Mouse (Mus musculus): Measurements from ENCODE around the gene Gja1.

DNA sequence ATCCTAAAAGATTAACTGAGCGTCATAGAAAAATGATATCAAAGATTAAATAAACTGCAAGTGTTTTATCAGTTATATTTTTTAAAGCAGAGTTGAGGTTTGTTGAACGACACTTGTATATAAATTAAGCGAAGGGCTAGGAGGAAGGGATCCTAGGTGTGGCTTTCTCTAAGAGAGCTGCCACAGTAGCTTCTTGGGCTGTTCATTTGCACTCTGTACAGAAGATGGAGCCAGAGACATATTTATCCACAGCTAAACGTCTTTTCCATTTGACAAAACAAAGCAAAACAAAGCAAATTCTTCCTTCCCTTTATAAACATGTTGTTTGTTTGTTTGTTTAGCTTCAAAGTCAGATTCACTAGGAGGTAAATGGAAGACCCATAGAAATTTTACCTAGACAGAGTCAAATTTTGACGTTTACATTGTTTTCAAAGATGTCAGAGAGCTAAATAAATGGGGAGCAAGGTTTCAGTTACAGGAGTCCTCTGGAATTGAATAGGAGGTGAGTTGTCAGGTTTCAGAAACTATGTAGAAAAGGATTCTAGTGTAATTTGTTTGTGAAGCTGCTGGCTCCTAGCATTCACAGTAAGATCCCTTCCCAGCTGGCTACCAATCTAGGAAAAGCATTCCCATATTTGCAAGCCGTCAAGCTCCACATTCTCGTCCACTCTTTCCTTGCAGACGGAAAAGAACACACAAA, 4.0 kb upstream of the Gja1 start:
- TF ChIP-seq CTCF (IDR thresholded peaks at IDR 0.05; ENCODE audit: low read depth, low read length) = peak; percentile 39; the same call in 1 of the 2 replicates
- no peak for TF ChIP-seq POLR2A (IDR thresholded peaks at IDR 0.05; ENCODE audit: extremely low read depth, insufficient read depth, low read length)
